ENCODE assay signal across 18 mouse cellular contexts in the genomic region with DNA sequence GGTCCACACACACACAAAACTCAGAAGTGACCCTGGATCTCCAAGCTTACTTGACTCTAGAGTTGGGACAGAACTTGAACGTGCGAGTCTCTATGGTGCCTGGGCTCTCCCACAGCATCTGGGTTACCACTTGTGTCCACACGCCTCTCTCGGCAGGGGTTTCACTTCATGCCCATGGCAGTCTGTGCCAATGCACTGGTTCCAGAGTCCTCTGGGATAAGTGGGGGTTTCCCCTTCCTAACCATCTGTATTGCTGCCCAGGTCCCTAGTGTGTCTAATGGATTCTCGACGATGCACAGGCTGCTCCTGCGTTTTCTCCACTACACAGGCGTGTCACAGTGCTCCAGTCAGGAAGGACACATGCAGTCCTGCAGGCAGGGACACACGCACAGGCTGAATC.
DNase-seq lines count a peak whose midpoint lies in the region; ATAC-seq and TF ChIP-seq lines count a peak whose summit lies in the region.
"Had no signal": no experiment of that assay in that cellular context is flagged by ENCODE, and none has a peak within 500 bp of the region (broad histone marks: within the 10 kb centered on the region; RNA-seq: fewer than 3 reads in every experiment).

No protein-coding gene starts in this region.

- H3K27ac ChIP-seq in forebrain, embryonic 10.5 days = 0 out of 2 replicates have a peak overlapping the region, but pooled peaks have one; percentile 3
- no peak overlapping the region for H3K27ac ChIP-seq in forebrain, embryonic 11.5 days (ENCODE audit: low read depth, low read length)
- H3K27ac ChIP-seq in forebrain, embryonic 15.5 days (replicated peaks) = peak overlapping the region; percentile 90
- H3K27ac ChIP-seq in liver, postnatal 0 days (ENCODE audit: low read depth) = no peak overlapping the region
- H3K27ac ChIP-seq: embryonic facial prominence, embryonic 13.5 days; heart, adult 2 months; intestine, embryonic 15.5 days; stomach, postnatal 0 days had no signal

- no peak overlapping the region for H3K9ac ChIP-seq in forebrain, embryonic 11.5 days (ENCODE audit: low read length)
- H3K9ac ChIP-seq in forebrain, embryonic 15.5 days (replicated peaks) = no peak overlapping the region
- no peak overlapping the region for H3K9ac ChIP-seq in liver, postnatal 0 days (replicated peaks)
- H3K9ac ChIP-seq: embryonic facial prominence, embryonic 13.5 days; intestine, embryonic 15.5 days had no signal

- no peak for DNase-seq in forebrain, embryonic 10.5 days (ENCODE audit: extremely low spot score, low spot score)
- no peak for DNase-seq in forebrain, embryonic 11.5 days (ENCODE audit: low spot score)
- peak; percentile 59 for DNase-seq in left cerebral cortex, postnatal 4 days
- no peak for DNase-seq in left cerebral cortex, postnatal 10 days (ENCODE audit: extremely low spot score in 1 of 2, low spot score in 2 of 2)
- DNase-seq in liver, postnatal 0 days = no peak
- DNase-seq in lung, postnatal 36 days = no peak
- DNase-seq: gastrocnemius, postnatal 25 days; heart, adult 2 months; heart, postnatal 36 days; kidney, postnatal 4 days; liver; lung, adult 18-20 months; right cerebral cortex, adult 18-20 months had no signal

- no peak for TF ChIP-seq EP300 in liver, postnatal 0 days (IDR thresholded peaks at IDR 0.05; ENCODE audit: low read depth)

- WGBS in forebrain, embryonic 10.5 days = 89% methylated on average over 9 of the region's 9 CpGs
- 87% methylated on average over 9 of the region's 9 CpGs for WGBS in forebrain, embryonic 11.5 days
- 68% methylated on average over 9 of the region's 9 CpGs for WGBS in forebrain, embryonic 15.5 days
- 73% methylated on average over 9 of the region's 9 CpGs for WGBS in liver, postnatal 0 days (ENCODE audit: insufficient replicate concordance)

- TF ChIP-seq CTCF in liver, postnatal 0 days (IDR thresholded peaks at IDR 0.05; ENCODE audit: low read depth) = no peak

- peaks cover 13% of the 10 kb centered on the region for H3K4me1 ChIP-seq in forebrain, embryonic 10.5 days
- H3K4me1 ChIP-seq in forebrain, embryonic 11.5 days (replicated peaks; ENCODE audit: control insufficient read depth, insufficient read depth, low read length) = no peaks in the 10 kb centered on the region; the same call in 1 of the 2 replicates
- peaks cover 78% of the 10 kb centered on the region for H3K4me1 ChIP-seq in forebrain, embryonic 15.5 days
- H3K4me1 ChIP-seq in liver, postnatal 0 days (ENCODE audit: insufficient read depth) = no peaks in the 10 kb centered on the region
- H3K4me1 ChIP-seq: embryonic facial prominence, embryonic 13.5 days; intestine, embryonic 15.5 days had no signal

- no peaks in the 10 kb centered on the region for H3K9me3 ChIP-seq in forebrain, embryonic 10.5 days
- no peaks in the 10 kb centered on the region for H3K9me3 ChIP-seq in forebrain, embryonic 11.5 days (ENCODE audit: control insufficient read depth, low read length)
- no peaks in the 10 kb centered on the region for H3K9me3 ChIP-seq in forebrain, embryonic 15.5 days
- no peaks in the 10 kb centered on the region for H3K9me3 ChIP-seq in liver, postnatal 0 days (ENCODE audit: low read length)
- H3K9me3 ChIP-seq: embryonic facial prominence, embryonic 13.5 days; intestine, embryonic 15.5 days had no signal

- H3K4me2 ChIP-seq in forebrain, embryonic 11.5 days (ENCODE audit: low read depth, low read length, severe bottlenecking) = no peak overlapping the region
- H3K4me2 ChIP-seq in forebrain, embryonic 15.5 days (replicated peaks) = no peak overlapping the region
- no peak overlapping the region for H3K4me2 ChIP-seq in liver, postnatal 0 days (ENCODE audit: low read depth, low read length)
- H3K4me2 ChIP-seq: embryonic facial prominence, embryonic 13.5 days; intestine, embryonic 15.5 days had no signal

- no peaks in the 10 kb centered on the region for H3K27me3 ChIP-seq in forebrain, embryonic 10.5 days (ENCODE audit: poor library complexity, severe bottlenecking)
- no peaks in the 10 kb centered on the region for H3K27me3 ChIP-seq in forebrain, embryonic 11.5 days (ENCODE audit: control insufficient read depth, insufficient read depth, low read length)
- no peaks in the 10 kb centered on the region for H3K27me3 ChIP-seq in forebrain, embryonic 15.5 days
- H3K27me3 ChIP-seq in liver, postnatal 0 days (ENCODE audit: insufficient read depth, low read length) = no peaks in the 10 kb centered on the region
- H3K27me3 ChIP-seq: embryonic facial prominence, embryonic 13.5 days; intestine, embryonic 15.5 days had no signal

- no peak overlapping the region for H3K4me3 ChIP-seq in forebrain, embryonic 10.5 days
- no peak overlapping the region for H3K4me3 ChIP-seq in forebrain, embryonic 11.5 days (ENCODE audit: low read depth, low read length)
- no peak overlapping the region for H3K4me3 ChIP-seq in forebrain, embryonic 15.5 days
- H3K4me3 ChIP-seq in liver, postnatal 0 days (ENCODE audit: low read depth, low read length) = no peak overlapping the region
- H3K4me3 ChIP-seq: embryonic facial prominence, embryonic 13.5 days; heart, adult 2 months; intestine, embryonic 15.5 days had no signal

- ATAC-seq in forebrain, embryonic 11.5 days (replicated peaks; ENCODE audit: low FRiP score) = no peak
- ATAC-seq in forebrain, embryonic 15.5 days (replicated peaks) = no peak
- no peak for ATAC-seq in liver, postnatal 0 days
- ATAC-seq: intestine, embryonic 15.5 days; midbrain, embryonic 16.5 days had no signal

- H3K36me3 ChIP-seq in forebrain, embryonic 10.5 days (replicated peaks) = no peaks in the 10 kb centered on the region
- no peaks in the 10 kb centered on the region for H3K36me3 ChIP-seq in forebrain, embryonic 11.5 days (ENCODE audit: control insufficient read depth, insufficient read depth, low read length)
- no peaks in the 10 kb centered on the region for H3K36me3 ChIP-seq in forebrain, embryonic 15.5 days
- H3K36me3 ChIP-seq in liver, postnatal 0 days (replicated peaks; ENCODE audit: insufficient read depth, low read length) = no peaks in the 10 kb centered on the region
- H3K36me3 ChIP-seq: embryonic facial prominence, embryonic 13.5 days; intestine, embryonic 15.5 days had no signal

- intact Hi-C loops in left cerebral cortex, postnatal 4 days (cut with DNase I) = no loop called here
- intact Hi-C loops in left cerebral cortex, postnatal 10 days (cut with DNase I) = no loop called here

Comparison
In these comparisons a context has a peak if more than half of its experiments do, and no peak if none do; other contexts are left out.
1. H3K27ac ChIP-seq: peak in forebrain, embryonic 10.5 days (single experiment) and forebrain, embryonic 15.5 days (single experiment); none in forebrain, embryonic 11.5 days (single experiment) and liver, postnatal 0 days (single experiment).